Mouse (Mus musculus): ENCODE results near the gene Hsf2. TPM values are rescaled to one million over a fixed set of nuclear protein-coding genes. Genes with fewer than 3 reads are reported as not detected.

Gene Hsf2
- total RNA-seq (2021) = 10 to 100 TPM; 16.4 to 18.0 TPM
- long read RNA-seq, experiment 1, transcript Hsf2-201 (12 exons, 2,604 nt) = major isoform, 7 of 12 reads
- long read RNA-seq, experiment 1, partial matches to known transcripts = 0 of 12 reads
- long read RNA-seq, experiment 1, other reads (novel, unspliced or antisense) = 5 of 12 reads
- long read RNA-seq, experiment 2, partial matches to known transcripts = 1 of 11 reads
- long read RNA-seq, experiment 2, other reads (novel, unspliced or antisense) = 7 of 11 reads

DNA sequence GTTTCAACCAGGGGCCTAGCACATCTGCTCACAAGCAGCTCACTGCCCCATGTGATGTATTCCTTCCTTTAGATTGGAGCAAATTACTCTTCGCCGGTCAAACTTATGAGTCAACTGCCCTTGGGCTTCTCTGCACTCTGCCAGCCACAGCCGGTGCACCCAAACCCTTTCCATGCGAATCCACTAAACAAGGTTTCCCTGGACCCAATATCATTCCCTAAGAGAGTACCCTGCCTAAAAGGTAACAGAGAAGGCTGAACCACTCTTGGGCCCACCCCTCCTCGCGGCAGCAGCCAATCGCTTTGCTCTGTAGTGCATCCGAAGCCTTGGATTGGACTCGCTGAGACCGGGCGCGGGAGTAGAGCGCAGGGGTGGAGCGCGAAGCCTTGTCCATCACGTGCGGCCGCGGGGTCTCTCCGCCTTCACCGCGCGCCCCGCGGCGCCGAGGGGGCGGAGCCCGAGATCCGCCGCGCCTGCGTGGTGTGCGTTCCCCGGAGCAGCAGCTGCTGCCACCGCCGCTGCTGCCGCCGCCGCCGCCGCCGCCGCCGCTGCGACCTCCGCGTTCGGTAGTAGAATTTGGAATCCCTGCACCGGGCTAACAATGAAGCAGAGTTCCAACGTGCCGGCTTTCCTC, at the start of gene Hsf2:
Gene Hsf2 (plus strand): TSS at position 478 of the 634 bp plus-strand sequence.
- intact Hi-C loops (cut with DNase I) = loop anchor here (2.0 kb wide), 1 partner anchor 47 kb away; the partner anchor contains the start of gene Serinc1
- peak; percentile 96 to 98 for DNase-seq

GRCm38 (mm10) chr10:57437898-57438297, 48.3 kb upstream of the Hsf2 start:
- DNase-seq = peak in 1 of 2 experiments; percentile 13
- intact Hi-C loops (cut with DNase I) = no loop called here

DNA sequence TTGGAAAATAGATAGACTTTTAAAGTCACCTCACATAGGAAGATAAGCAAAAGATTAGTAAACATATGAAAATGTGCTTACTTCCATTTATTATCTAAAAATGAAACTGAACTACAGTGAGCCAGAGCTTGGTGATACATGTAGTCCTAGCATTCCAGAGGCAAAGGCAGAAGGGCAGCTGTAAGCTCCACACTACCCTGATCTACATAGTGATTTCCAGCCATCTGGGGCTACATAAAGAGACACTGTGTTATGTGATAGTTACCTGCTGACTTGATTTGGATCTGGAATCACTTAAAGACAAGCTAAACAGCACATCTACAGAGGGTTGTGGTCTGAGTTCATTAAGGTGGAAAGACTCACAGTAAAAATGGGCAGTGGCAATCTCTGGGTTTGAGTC, 45.1 kb upstream of the Hsf2 start:
- no peak for DNase-seq
- intact Hi-C loops (cut with DNase I) = no loop called here

GRCm38 (mm10) chr10:57444392-57444791, 41.8 kb upstream of the Hsf2 start:
- intact Hi-C loops (cut with DNase I) = no loop called here
- no peak for DNase-seq

DNA sequence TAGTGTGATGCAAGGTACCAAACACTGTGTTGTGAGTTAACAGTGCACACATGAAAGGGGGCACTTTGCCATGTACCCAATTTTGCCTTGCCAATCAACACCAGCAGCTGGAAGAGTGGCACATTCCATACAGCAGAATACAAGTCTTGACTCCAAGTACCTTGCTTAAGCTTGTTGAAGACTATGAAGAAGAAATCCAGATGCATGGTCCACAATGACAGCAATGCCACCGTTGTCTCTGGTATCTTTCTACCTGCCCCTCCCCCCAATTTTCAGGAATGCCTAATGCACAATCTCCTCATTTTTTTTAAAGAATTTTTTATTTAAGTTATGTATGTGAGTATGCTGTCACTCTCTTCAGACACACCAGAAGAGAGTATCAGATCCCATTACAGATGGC, 40.5 kb upstream of the Hsf2 start:
- intact Hi-C loops (cut with DNase I) = loop anchor here (5.0 kb wide), 2 partner anchors 443 to 1078 kb away; no protein-coding TSS in a partner anchor

DNA sequence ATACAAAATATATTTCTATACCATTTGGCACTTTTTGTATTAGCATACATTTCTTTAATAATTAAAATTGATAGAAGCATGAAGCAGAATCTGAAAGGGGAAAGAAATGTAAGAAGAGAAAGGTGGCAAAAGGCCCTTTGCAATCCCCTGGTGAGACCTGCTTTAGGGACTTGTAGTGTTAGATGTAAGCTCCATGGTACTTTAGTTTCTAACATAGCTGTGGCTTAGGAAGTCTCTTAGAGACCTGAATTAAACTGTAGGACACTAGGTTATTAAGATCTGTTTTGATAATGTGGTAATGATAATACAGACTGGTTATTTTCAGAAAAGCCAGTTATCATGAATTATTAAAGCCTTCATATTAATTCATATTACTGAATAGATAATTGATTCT, 38.5 kb upstream of the Hsf2 start:
- DNase-seq = no peak
- intact Hi-C loops (cut with DNase I) = loop anchor here (5.0 kb wide), 2 partner anchors 445 to 1080 kb away; no protein-coding TSS in a partner anchor

More for the DNA sequence above, 40.5 kb upstream of the Hsf2 start:
- DNase-seq = no peak

DNA sequence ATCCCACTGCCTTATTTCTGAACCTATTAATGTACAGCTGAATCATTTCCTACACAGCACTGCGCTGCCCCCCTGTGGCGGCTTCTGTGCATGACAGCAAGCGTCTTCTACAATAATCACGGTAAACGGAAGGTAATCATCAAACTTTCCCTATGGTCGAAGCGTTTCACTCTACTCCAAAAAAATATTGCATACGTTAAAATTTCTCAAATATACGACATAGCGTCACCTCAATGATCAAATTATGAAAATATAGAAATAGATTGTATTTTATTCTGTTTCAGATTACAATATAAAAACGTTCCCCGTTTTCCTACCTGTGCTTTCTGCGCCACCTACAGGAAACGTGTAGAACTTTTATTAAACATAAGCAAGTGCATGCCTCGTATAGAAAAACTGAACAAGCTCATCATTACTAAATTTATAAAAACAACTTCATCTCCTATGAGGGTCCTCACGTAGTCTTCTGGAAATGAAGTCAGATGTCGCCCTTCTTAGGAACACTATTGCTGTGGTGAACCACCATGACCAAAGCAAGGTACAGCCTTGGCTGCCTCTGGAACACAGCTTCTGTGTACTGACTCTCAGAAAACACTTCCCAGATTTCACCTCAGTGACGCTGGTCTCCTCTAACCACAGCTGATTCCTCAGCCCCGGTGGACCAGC, 38.0 kb upstream of the Hsf2 start:
- intact Hi-C loops (cut with DNase I) = loop anchor here (5.0 kb wide), 2 partner anchors 446 to 1081 kb away; no protein-coding TSS in a partner anchor
- peak; percentile 75 to 84 for DNase-seq

DNA sequence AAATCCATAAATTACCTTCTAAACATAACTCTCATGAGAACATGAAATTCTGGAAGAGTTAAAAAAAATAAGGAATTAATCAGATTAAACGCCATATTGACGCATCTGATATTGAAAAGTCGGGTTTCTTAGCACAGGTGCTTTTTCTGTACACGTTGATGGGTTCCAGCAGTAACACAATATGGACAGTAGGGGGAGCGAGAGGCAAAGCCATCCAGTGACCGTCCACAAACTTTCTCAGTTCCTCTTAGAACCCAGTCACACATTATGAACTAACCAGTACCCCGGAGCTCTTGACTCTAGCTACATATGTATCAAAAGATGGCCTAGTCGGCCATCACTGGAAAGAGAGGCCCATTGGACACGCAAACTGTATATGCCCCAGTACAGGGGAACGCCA, 22.9 kb upstream of the Hsf2 start:
- intact Hi-C loops (cut with DNase I) = loop anchor here (5.0 kb wide), 3 partner anchors 264 to 334 kb away; no protein-coding TSS in a partner anchor
- DNase-seq = peak; percentile 23 to 41

DNA sequence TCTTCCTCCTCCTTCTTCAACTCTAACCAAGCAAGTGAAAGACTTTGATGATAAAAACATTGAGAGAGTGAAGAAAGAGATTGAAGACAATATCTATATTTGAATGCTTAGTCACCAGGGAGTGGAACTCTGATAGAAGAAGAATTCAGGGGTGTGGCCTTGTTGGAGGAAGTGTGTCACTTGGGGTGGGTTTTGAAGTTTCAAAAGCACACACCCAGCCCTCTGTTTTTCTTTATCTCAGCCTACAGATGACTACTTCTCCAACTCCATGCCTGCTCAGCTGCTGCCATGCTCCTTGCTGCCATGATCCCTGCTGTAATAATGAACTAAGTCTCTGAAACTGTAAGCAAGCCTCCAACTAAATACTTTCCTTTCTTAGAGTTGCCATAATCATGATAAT, 20.4 kb upstream of the Hsf2 start:
- intact Hi-C loops (cut with DNase I) = no loop called here
- DNase-seq = no peak

DNA sequence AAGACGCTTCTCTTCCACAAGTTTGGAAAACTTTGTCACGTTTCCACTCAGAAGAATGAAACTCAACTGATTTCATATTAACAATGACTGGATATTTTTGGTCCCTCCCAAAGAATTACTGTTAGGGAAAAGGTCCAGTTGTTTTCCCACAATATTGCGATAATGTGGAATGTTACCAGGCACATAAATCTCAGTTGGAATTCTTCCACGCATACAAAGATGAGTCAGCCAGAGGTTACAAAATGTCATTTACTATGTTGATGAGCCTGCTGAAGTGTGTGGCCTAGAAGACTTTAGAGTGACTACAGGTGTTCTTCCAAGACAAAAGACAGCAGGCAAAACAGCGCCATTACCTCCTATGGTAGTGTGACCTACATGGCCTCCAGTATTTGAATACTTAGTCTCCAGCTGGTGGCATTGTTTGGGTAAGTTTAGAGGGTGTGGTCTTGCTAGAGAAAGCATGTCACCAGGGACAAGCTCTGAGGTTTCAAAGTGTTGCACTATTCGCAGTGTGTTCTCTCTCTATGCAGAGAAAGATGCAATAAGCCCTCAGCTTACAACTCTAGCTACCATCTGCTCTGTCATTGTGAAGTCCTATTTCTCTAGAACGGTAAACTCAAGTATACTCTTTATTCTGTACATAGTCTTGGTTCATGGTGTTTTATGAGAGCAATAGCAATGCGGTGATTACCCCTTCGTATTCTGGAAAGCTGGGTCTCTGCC, 8.9 kb upstream of the Hsf2 start:
- intact Hi-C loops (cut with DNase I) = no loop called here
- no peak for DNase-seq

DNA sequence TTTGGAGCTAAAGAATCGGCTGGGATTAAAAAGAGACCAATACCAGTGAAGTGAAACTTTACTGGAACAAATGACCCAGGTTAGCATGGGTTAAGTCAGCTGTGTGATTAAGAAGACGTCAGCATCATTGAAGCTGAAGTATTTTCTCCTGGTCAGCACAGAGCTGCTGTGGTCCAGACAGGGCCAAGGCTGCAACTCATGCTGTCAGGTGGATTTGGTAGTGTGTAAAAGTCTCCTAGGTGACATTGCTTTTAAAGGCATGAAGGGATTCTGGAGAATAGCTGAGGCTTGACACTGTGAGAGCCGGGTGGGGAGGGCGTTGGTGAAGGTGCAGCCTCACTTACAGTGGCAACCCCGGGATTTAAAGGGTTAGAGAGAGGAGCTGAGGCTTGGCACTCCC, 4.5 kb upstream of the Hsf2 start:
- no peak for DNase-seq
- intact Hi-C loops (cut with DNase I) = no loop called here

DNA sequence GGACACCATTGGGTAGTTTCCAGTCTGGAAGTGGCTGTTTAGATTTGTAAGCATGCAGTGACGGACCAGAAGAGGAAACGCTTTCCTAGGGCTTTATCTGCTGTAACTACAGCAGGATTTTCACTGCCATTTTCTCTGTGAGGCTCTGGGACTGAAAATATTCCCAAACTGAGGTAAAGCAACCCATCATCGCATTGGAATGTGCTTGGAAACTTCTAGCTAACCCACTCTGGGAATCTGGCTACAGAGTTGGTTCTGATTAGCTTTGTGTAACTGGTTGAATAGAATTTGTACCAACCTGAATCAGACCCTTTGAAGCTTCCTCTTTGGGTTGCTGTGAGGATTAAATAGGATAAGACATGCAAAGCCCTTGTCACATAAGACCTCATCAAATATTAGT, 1.4 kb upstream of the Hsf2 start:
- no peak for DNase-seq
- intact Hi-C loops (cut with DNase I) = no loop called here

DNA sequence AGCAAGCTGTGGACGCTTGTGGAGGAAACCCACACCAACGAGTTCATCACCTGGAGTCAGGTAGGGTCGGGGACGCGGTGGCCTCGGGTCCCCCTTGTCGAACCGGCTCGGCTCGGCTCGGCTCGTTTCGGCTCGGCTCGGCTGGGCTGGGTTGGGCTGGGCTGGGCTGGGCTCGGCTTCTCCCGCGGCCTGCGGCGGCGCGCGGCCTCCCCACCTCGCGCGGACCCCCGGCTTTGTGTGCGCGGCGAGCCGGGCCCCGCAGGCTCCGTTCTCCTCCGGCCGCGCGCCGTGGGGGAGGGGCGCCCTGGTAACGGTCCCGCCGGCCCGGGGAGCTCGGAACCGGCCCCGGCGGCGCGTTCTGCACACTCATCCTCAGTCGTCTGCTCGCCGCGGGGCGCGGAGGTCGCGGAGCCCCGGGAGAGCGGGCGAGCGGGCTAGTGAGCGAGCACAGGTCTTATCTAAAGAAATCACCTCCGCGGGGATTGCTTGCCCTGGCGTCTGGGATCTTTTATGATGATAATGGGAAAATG, 422 bp downstream of the Hsf2 start:
- DNase-seq = peak; percentile 79

GRCm38 (mm10) chr10:57487201-57487600, 1.0 kb downstream of the Hsf2 start:
- intact Hi-C loops (cut with DNase I) = loop anchor here (2.0 kb wide), 1 partner anchor 46 kb away; the partner anchor contains the start of gene Serinc1
- DNase-seq = no peak

More for the DNA sequence above, 422 bp downstream of the Hsf2 start:
- intact Hi-C loops (cut with DNase I) = loop anchor here (2.0 kb wide), 1 partner anchor 46 kb away; the partner anchor contains the start of gene Serinc1

GRCm38 (mm10) chr10:57488591-57488990, 2.4 kb downstream of the Hsf2 start:
- DNase-seq = no peak
- intact Hi-C loops (cut with DNase I) = no loop called here

DNA sequence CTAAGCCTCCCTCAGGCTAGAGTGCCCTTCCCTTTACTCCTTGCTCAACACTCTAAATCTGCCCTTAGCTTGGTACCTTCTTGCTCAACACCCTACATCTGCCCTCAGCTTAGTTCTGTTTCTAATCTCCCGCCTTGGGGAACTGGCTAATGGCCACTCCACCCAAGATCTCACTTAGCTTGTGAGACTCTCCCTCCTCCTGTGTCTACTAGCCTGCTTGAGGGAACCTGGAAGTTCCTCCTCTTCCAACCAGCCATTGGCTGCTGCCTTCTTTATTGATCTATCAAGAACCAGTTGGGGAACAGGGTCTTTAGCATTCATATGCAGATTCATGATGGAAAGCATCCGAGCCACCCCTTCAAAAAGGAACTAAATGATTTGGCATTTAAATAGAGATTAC, 5.9 kb downstream of the Hsf2 start:
- DNase-seq = no peak

GRCm38 (mm10) chr10:57499414-57500156, 13.4 kb downstream of the Hsf2 start:
- no peak for DNase-seq
- intact Hi-C loops (cut with DNase I) = no loop called here

More for the DNA sequence above, 5.9 kb downstream of the Hsf2 start:
- intact Hi-C loops (cut with DNase I) = no loop called here

DNA sequence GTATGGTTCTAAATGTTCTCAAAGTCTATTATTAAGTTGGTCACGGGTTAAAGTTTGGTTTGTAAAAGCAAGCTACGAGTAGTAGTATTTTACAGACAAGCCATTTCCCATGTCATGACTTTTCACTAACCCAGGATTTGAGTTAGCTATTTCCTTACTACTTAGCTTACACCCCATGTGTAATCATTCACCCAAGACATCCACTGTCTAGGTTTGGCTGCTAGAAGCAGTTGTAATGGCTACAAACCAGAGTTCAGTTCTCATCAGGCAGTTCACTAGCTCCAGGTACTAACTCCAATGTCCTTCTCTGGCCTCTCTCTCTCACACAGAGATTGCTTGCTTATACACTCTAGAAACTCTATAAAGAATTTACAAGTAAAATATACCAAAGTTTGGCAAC, 28.4 kb downstream of the Hsf2 start:
- intact Hi-C loops (cut with DNase I) = no loop called here
- DNase-seq = no peak

- DNase-seq = no peak
- intact Hi-C loops (cut with DNase I) = no loop called here
These were observed 29.1 kb downstream of the Hsf2 start for GRCm38 (mm10) chr10:57515278-57515677.

DNA sequence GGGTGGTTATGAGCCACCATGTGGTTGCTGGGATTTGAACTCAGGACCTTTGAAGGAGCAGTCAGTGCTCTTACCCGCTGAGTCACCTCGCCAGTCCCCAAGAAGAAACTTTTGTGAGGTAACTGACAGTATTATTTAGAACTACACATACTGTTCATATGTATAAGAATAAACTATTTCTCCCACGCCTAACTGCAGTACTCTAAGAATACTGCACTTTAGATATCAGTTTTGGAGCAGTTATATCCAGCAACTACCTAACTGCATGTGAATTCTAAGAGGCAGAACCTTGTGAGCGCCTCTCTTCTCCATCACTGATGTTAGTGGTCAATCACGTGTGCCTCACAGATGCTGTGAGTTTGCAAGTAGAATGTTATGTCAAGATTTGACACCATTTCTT, 40.3 kb downstream of the Hsf2 start:
- intact Hi-C loops (cut with DNase I) = no loop called here
- no peak for DNase-seq

Data from heart, postnatal 14 days (tissue).